Mouse (Mus musculus) embryonic facial prominence, embryonic 11.5 days (tissue): ENCODE data around the gene Emx2. TPM values are rescaled to one million over a fixed set of nuclear protein-coding genes. Genes with fewer than 3 reads are reported as not detected.
A peak's percentile ranks its signal among the peaks of the same experiment; 100 is the strongest.

ENCODE experiments used
- ATAC-seq: fragments of 200-750 bp; cut with Nextera tagmentation; replicated peaks from 2 replicates; pipeline ENCODE4 v1.8.0; 2017; ENCODE audit warnings: low read depth; ENCODE audit not compliant: insufficient number of reproducible peaks, low FRiP score, low TSS enrichment
- DNase-seq: peaks from one replicate; pipeline ENCODE4 v3.0.0-alpha.2; 2015; ENCODE audit warnings: low spot score
- H3K27ac ChIP-seq: fragments of 300-500 bp; sonication (generic); replicated peaks from 2 replicates; pipeline ENCODE4 v1.5.1; 2014; ENCODE audit warnings: mild to moderate bottlenecking, low read depth, low read length, control low read depth
- H3K27me3 ChIP-seq: fragments of 300-500 bp; sonication (generic); 2 replicates; pipeline ENCODE4 v1.6.1; 2014; ENCODE audit warnings: mild to moderate bottlenecking, low read length, moderate library complexity, mixed read lengths; ENCODE audit not compliant: control insufficient read depth, insufficient read depth
- H3K36me3 ChIP-seq: fragments of 300-500 bp; sonication (generic); replicated peaks from 2 replicates; pipeline ENCODE4 v1.6.1; 2014; ENCODE audit warnings: low read depth, mild to moderate bottlenecking, low read length, moderate library complexity, mixed read lengths; ENCODE audit not compliant: control insufficient read depth, insufficient read depth
- H3K4me1 ChIP-seq: fragments of 300-500 bp; sonication (generic); 2 replicates; pipeline ENCODE4 v1.6.1; 2014; ENCODE audit warnings: low read length, mixed read lengths; ENCODE audit not compliant: control insufficient read depth, insufficient read depth
- H3K4me2 ChIP-seq: fragments of 300-500 bp; sonication (generic); 2 replicates; pipeline ENCODE4 v1.6.1; 2014; ENCODE audit warnings: low read depth, mild to moderate bottlenecking, control low read depth, low read length, moderate library complexity
- H3K4me3 ChIP-seq: fragments of 300-500 bp; sonication (generic); 2 replicates; pipeline ENCODE4 v1.5.1; 2014; ENCODE audit warnings: low read depth, low read length, control low read depth
- H3K9ac ChIP-seq: fragments of 300-500 bp; sonication (generic); replicated peaks from 2 replicates; pipeline ENCODE4 v1.6.1; 2014; ENCODE audit warnings: mild to moderate bottlenecking, control low read depth, low read length
- H3K9me3 ChIP-seq: fragments of 300-500 bp; sonication (generic); replicated peaks from 2 replicates; pipeline ENCODE4 v1.6.1; 2016; ENCODE audit warnings: mild to moderate bottlenecking, low read length, inconsistent platforms, mixed read lengths; ENCODE audit not compliant: control insufficient read depth
- WGBS: fragments of 180-500 bp; shearing (Covaris S2); extraction: QIAGEN DNeasy Blood & Tissue Kit; methylation state at CpG from one replicate; pipeline ENCODE4 v1.1.7; 2014; 5-methylcytosine and 5-hydroxymethylcytosine counted together
- polyA plus RNA-seq: library from polyadenylated mRNA; unstranded; fragments of >200 nt; fragmentation: Nextera tagmentation; extraction: Ambion mirVana; gene quantifications from 2 replicates; pipeline ENCODE4 v1.2.1, GENCODE M21; 2014

Gene Emx2
- polyA plus RNA-seq, 1 experiment from 2014 or later: 12.8 TPM

DNA sequence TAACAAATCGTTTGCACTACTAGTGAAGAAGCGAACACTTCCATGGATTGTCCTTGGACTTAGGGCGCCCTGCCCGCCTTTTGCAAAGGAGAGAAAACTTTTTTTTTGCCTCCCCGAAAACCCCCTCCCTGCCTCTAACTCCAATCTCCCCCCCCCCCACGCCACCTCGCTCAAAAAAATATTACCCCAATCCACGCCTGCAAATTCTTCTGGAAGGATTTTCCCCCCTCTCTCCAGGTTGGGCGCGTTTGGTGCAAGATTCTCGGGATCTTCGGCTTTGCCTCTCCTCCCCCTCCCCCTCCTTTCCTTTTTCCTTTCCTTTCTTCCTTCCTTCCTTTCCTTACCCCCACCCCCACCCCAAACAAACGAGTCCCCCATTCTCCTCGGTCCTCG is 567 bp downstream of the Emx2 start:
- H3K4me2 ChIP-seq: peak overlapping the region; percentile 71
- H3K4me1 ChIP-seq: no peaks in the 10 kb centered on the region
- WGBS: under 1% methylated on average over 15 of the region's 15 CpGs
- DNase-seq (peak; percentile 33), ATAC-seq (no peak)
- peaks cover 67% of the 10 kb centered on the region for H3K27me3 ChIP-seq
- peak overlapping the region; percentile 48 for H3K4me3 ChIP-seq
- H3K36me3 ChIP-seq: no peaks in the 10 kb centered on the region
- no peaks in the 10 kb centered on the region for H3K9me3 ChIP-seq
- H3K9ac ChIP-seq: peak overlapping the region; percentile 70
- peak overlapping the region; percentile 75 for H3K27ac ChIP-seq

DNA sequence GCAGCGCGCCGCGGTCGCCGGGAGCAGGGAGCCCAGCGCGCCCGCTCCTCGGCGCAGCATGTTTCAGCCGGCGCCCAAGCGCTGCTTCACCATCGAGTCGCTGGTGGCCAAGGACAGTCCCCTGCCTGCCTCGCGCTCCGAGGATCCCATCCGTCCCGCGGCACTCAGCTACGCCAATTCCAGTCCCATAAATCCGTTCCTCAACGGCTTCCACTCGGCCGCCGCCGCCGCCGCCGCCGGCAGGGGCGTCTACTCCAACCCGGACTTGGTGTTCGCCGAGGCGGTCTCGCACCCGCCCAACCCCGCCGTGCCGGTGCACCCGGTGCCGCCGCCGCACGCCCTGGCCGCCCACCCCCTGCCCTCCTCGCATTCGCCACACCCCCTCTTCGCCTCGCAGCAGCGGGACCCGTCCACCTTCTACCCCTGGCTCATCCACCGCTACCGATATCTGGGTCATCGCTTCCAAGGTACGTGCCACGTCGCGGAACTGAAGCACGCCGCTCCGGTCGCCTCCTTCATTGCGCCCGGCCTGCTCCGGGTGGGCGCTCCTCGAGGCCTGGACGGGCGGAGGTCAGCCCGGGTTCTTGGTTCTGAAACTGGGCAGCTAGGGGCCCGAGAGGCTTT is 1.1 kb downstream of the Emx2 start:
- peak overlapping the region; percentile 71 for H3K4me2 ChIP-seq
- peak overlapping the region; percentile 48 for H3K4me3 ChIP-seq
- H3K9ac ChIP-seq: peak overlapping the region; percentile 70
- peak; percentile 66 for DNase-seq
- peaks cover 67% of the 10 kb centered on the region for H3K27me3 ChIP-seq
- H3K27ac ChIP-seq: peak overlapping the region; percentile 75
- H3K4me1 ChIP-seq: no peaks in the 10 kb centered on the region
- ATAC-seq: no peak
- H3K36me3 ChIP-seq: no peaks in the 10 kb centered on the region
- WGBS: under 1% methylated on average over 72 of the region's 75 CpGs
- H3K9me3 ChIP-seq: no peaks in the 10 kb centered on the region

DNA sequence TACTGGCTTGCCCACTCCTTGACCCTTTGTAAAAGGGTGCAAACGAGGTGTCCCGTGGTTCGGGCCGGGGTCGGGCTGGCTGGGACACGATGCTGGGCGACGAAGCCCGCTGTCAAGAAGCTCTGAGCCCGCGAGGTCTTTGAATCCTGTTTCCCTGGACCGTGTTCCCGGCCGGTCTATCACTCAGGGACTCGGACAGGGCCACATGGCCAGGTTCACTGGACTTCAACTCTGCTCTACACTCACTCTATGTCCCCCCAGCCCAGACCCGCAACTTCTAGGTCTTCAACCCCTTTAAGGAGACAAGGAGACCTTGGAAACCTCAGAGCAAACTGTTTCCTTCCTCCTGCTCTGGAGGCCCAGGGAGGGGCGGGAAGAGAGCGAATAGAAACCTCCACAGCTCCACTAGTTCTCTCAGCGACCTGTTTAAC is 1.7 kb downstream of the Emx2 start:
- WGBS: under 1% methylated on average over 19 of the region's 19 CpGs
- H3K27me3 ChIP-seq: peaks cover 68% of the 10 kb centered on the region
- H3K9ac ChIP-seq: peak overlapping the region; percentile 70
- H3K4me3 ChIP-seq: peak overlapping the region; percentile 48
- DNase-seq: peak; percentile 54
- no peaks in the 10 kb centered on the region for H3K9me3 ChIP-seq
- no peak for ATAC-seq
- H3K4me1 ChIP-seq: no peaks in the 10 kb centered on the region
- H3K36me3 ChIP-seq: no peaks in the 10 kb centered on the region
- H3K27ac ChIP-seq: peak overlapping the region; percentile 75
- peak overlapping the region; percentile 71 for H3K4me2 ChIP-seq

DNA sequence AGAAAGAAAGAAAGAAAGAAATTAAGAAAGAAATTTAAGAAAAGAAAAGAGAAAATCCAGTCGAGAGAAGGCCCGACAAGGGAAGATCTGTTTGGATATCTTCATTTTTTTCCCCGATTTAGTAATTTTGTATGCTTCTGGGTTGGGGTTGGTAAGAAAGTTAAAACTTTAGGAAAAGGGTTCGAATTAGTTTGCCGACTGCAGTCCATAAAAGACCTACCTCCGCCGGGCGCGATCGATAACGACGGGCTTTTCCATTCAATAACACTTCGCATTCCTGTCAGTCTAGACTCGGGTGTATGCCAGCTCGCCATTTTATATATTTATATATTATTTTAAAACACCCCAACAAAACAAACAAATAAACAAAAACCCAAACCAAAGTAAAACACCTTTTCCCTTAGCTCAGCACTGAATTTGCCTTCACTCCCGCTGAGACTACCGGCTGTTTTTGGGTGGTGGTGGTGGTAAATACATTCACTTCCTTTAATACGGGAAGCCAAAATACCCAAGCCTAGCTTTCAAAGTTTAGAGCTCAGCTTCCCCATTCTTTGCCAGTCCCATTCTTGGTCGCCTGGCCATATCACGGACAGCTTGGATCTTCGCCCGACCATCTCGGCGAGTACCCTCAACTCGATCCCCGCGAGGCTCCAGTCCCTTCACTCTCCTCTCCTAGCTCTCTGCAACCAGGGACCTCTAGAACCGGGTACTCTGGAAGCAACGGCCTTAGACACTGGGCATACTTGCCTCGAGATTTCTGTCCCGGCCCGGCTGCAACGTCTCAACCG is 2.4 kb downstream of the Emx2 start:
- H3K9me3 ChIP-seq: no peaks in the 10 kb centered on the region
- H3K27ac ChIP-seq: no peak overlapping the region
- H3K4me1 ChIP-seq: no peaks in the 10 kb centered on the region
- ATAC-seq (no peak), DNase-seq (peak; percentile 41)
- peak overlapping the region; percentile 48 for H3K4me3 ChIP-seq
- H3K4me2 ChIP-seq: peak overlapping the region; percentile 0; the same call in 1 of the 2 replicates
- WGBS: under 1% methylated on average over 34 of the region's 34 CpGs
- H3K27me3 ChIP-seq: peaks cover 63% of the 10 kb centered on the region
- no peaks in the 10 kb centered on the region for H3K36me3 ChIP-seq
- H3K9ac ChIP-seq: peak overlapping the region; percentile 70; the same call in 1 of the 2 replicates

DNA sequence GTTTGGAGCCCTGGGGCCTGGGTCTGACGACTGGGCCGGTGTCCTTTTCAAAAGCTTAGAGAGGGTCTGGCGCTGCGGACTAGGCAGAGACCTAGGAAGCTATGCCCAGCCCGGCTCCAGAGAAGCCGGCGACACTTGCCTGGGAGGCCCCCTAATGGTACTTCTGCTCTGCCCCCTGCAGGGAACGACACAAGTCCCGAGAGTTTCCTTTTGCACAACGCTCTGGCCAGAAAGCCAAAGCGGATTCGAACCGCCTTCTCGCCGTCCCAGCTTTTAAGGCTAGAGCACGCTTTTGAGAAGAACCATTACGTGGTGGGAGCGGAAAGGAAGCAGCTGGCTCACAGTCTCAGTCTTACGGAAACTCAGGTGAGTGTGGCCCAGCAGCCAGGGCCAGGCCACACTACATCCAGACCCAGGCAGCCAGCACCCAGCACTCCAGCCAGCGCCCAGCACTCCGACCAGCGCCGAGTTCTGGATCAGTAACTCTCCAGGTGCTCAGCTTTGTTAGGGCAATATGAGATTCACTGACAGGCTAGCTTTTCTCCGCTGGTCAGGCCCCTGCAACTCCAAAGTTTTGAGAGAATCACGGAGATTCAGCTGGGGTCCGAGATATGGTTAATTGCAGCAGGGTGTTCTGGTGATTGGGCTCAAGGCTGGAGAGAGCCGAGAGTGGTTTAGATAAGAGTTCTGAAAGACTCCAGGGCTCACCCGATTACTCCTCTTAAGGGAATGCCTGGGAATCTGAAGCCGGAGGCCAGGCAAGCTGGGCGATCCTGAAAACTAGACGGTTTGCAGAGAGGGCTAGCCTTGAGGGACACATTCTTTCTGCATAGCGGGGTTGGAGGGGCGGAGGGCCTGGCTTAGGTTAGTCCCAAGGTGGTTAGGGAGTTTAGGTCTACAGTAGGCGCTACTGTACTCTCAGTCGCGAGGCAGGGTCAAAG is 3.6 kb downstream of the Emx2 start:
- peak overlapping the region; percentile 49 for H3K9ac ChIP-seq
- no peak for ATAC-seq
- H3K27me3 ChIP-seq: peaks cover 54% of the 10 kb centered on the region
- no peaks in the 10 kb centered on the region for H3K4me1 ChIP-seq
- H3K4me2 ChIP-seq: peak overlapping the region; percentile 41
- no peaks in the 10 kb centered on the region for H3K36me3 ChIP-seq
- peak overlapping the region; percentile 48 for H3K4me3 ChIP-seq
- peak; percentile 41 for DNase-seq
- H3K9me3 ChIP-seq: no peaks in the 10 kb centered on the region
- no peak overlapping the region for H3K27ac ChIP-seq
- 2% methylated on average over 36 of the region's 36 CpGs for WGBS

DNA sequence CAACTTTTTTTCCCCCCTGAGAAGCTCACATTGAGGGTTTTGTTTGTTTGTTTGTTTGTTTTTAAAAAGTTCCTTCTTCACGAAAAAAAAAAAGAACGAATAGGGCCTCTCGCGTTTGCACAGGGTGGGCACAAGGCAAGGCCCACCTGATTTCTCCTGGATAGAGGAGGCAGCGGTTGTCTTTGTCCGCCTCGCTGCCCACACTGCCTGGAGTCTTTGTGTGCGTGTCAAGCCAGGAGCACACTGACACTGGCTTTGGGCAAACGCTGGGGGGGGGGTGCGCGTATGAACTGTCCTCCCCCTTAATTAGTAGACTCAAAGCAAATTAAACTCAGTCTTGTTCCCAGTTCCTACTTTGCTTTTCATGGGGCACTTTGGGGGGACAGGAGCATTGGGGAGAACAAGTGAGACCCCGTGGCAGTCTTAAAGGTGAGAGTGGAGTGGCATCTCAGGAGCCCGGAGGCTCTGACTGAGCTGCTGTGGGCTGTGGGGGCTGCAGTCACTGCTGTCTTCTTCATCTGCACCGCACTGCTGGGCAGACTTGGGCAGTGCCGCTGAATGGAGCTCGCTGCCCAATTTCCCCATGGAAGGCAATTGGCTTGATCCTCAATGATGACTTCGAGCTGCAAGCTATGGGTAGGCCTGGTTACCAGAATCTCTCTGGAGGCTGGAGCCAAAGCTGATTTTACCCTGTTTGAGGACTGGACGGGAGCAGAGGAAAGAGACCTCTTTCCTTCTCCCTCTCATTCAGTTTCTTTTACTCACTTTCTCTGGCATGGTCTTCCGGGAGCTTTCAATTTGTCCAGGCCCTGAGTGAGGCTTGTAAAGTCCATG is 4.5 kb downstream of the Emx2 start:
- H3K9ac ChIP-seq: peak overlapping the region; percentile 37
- H3K4me3 ChIP-seq: peak overlapping the region; percentile 48
- DNase-seq (no peak), ATAC-seq (no peak)
- H3K27me3 ChIP-seq: peaks cover 51% of the 10 kb centered on the region
- H3K4me1 ChIP-seq: peaks cover 4% of the 10 kb centered on the region
- peak overlapping the region; percentile 34 for H3K4me2 ChIP-seq
- H3K27ac ChIP-seq: no peak overlapping the region
- H3K36me3 ChIP-seq: no peaks in the 10 kb centered on the region
- no peaks in the 10 kb centered on the region for H3K9me3 ChIP-seq
- WGBS: 6% methylated on average over 19 of the region's 19 CpGs

DNA sequence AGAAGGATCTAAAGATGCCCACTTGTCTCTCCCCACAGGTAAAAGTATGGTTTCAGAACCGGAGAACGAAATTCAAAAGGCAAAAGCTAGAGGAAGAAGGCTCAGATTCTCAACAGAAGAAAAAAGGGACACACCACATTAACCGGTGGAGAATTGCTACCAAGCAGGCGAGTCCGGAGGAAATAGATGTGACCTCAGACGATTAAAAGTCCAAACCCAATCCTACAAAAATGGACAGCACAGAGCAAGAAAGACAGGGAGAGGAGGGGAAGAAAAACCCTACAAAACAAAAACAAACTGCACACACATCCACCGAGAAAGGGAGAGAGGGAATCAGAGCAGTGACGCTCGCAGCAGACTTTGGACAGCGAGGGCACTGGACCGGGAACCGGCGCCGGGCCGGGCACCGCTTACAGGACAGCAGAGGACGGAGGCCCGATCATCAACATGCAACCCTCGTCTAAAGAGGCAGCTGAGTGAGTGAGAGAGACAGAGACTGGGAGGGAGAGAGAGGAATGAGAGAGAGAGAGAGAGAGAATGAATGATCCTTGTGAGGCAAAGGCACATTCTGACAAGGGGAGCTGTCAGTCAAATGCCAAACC is 5.8 kb downstream of the Emx2 start:
- 5% methylated on average over 19 of the region's 19 CpGs for WGBS
- Histone ChIP-seq H3K4me1 (peaks cover 8% of the 10 kb centered on the region), H3K4me2 (no peak overlapping the region; the same call in 1 of the 2 replicates), H3K4me3 (peak overlapping the region; percentile 8; the same call in 1 of the 2 replicates), H3K36me3 (no peaks in the 10 kb centered on the region), H3K27ac (no peak overlapping the region), H3K27me3 (peaks cover 60% of the 10 kb centered on the region), H3K9me3 (no peaks in the 10 kb centered on the region), H3K9ac (no peak overlapping the region)
- ATAC-seq (no peak), DNase-seq (peak; percentile 31)
